Mouse (Mus musculus): Measurements from ENCODE around the gene Duox1.

DNA sequence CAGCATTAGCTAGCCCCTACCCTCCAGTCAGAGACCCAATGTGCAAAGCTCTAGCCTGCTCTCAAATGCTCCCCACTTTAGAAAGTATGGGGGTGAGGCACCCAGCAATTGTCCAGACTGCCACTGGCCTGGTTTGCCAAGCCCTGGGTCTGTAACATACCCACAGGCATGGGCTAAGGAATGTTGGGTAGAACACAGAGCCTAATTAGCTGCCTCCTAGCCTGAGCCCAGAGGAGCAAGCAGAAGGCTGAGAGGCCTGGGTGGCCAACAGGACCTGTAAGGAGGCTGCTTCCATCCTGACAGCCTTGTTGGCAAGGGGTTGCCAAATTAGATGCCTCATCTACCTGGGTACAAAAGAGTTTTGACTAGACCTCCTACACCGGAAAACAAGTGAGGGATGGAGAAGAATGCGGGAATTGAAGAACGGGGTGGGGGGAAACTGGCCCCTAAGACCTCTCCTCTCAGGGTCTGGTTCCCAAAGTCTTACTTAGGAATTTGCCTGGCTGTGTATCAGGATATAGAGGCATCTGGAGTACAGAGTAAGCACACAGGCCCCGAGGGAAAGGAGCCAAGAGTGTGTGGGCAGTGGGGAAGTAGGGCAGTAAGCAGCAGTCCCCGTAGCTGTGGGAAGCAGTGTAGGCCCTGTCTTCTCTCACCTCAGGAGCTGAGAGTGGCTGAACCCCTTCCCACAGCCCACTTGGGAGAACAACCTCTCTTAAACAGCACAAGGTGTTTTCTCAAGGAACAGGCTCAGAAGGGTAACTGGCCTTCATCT, 35.9 kb downstream of the Duox1 start:
- TF ChIP-seq MAFK (IDR thresholded peaks at IDR 0.05; ENCODE audit: insufficient read depth, low read depth, low read length) (no peak), CHD2 (IDR thresholded peaks at IDR 0.05; ENCODE audit: low read depth, low read length) (no peak), HCFC1 (IDR thresholded peaks at IDR 0.05; ENCODE audit: borderline replicate concordance, insufficient read depth, low read length) (no peak)
